Mouse (Mus musculus): Measurements from ENCODE around the gene Hprt. TPM values are rescaled to one million over a fixed set of nuclear protein-coding genes. Genes with fewer than 3 reads are reported as not detected.

Hprt gene
- polyA plus RNA-seq, 1 experiment from 2014 or later: 139 TPM

DNA sequence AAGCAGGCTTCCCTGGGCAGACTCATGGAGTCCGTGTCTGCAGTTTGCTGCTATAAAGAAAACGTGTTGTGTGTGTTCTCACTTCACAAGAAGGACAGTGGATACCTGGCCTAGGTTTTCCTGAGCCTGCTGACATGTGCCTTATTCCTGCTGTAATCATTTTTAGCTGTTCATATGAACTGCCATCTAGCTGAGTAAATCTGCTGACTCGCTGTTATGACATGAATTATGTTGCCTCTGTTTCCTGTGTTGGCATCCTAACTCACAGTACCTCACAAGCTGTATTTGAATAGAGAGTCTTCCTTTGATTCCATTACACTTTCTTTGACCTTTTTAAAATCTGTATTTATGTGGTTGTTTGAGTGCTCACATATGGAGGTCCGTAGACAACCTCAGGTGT lies 50.3 kb downstream of the Hprt start:
- DNase-seq (ENCODE audit: low spot score): no peak

DNA sequence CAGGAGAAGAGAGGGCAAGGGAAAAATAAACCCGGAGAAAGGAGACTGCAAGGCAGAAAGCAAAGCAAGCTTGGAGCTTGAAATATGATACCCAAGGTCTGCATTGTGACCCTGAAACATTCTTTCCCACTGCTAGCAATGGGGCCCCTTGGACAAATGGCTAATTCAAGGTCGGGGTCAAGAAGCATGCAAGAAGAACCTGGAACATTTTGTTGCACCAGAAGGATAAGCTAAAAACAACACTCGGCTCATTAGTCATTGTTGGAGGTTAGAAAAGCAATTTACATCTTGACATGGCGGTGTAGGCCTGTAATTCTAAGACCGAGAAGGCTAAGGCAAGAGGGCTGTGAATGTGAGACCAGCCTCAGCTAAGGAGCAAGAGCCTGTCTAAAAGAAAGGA lies 51.7 kb downstream of the Hprt start:
- Histone ChIP-seq H3K4me3 (replicated peaks; ENCODE audit: low read length) (no peak overlapping the region), H3K9me3 (ENCODE audit: control insufficient read depth, low read length) (no peaks in the 10 kb centered on the region), H3K27me3 (ENCODE audit: control insufficient read depth, insufficient read depth, low read length) (no peaks in the 10 kb centered on the region), H3K4me2 (replicated peaks) (no peak overlapping the region), H3K36me3 (replicated peaks; ENCODE audit: control insufficient read depth, insufficient read depth) (no peaks in the 10 kb centered on the region), H3K27ac (no peak overlapping the region), H3K4me1 (replicated peaks; ENCODE audit: control insufficient read depth, insufficient read depth, low read length) (no peaks in the 10 kb centered on the region), H3K9ac (no peak overlapping the region)
- ATAC-seq (ENCODE audit: low FRiP score): no peak
- no peak for DNase-seq (ENCODE audit: low spot score)
- 51% methylated on average over 5 of the region's 5 CpGs for WGBS

More for the DNA sequence above, 50.3 kb downstream of the Hprt start:
- no peak for ATAC-seq (ENCODE audit: low FRiP score)
- Histone ChIP-seq H3K9ac (no peak overlapping the region), H3K4me1 (replicated peaks; ENCODE audit: control insufficient read depth, insufficient read depth, low read length) (no peaks in the 10 kb centered on the region), H3K27ac (no peak overlapping the region), H3K27me3 (ENCODE audit: control insufficient read depth, insufficient read depth, low read length) (no peaks in the 10 kb centered on the region), H3K9me3 (ENCODE audit: control insufficient read depth, low read length) (no peaks in the 10 kb centered on the region), H3K36me3 (replicated peaks; ENCODE audit: control insufficient read depth, insufficient read depth) (no peaks in the 10 kb centered on the region), H3K4me3 (replicated peaks; ENCODE audit: low read length) (no peak overlapping the region), H3K4me2 (replicated peaks) (no peak overlapping the region)
- 89% methylated on average over 4 of the region's 4 CpGs for WGBS

DNA sequence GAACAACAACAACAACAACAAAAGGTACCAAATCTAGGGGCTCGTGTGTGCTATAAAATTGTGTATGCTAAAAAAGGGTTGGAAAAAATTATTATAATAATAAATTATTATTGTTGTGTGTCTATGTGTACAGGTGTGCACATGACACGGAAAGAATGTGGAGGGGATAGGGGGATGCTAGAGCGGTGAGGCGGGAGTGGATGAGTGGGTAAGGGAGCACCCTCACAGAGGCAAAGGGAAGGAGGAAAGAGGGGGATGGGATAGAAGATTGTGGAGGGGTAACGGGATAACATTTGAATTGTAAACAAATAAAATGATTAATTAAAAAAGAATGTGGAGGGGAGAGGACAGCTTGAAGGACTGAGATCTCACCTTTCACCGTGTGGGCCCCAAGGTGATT lies 52.2 kb downstream of the Hprt start:
- DNase-seq (ENCODE audit: low spot score) (no peak), ATAC-seq (ENCODE audit: low FRiP score) (no peak)
- H3K4me2 ChIP-seq (replicated peaks): no peak overlapping the region
- no peak overlapping the region for H3K27ac ChIP-seq
- H3K9me3 ChIP-seq (ENCODE audit: control insufficient read depth, low read length): no peaks in the 10 kb centered on the region
- no peak overlapping the region for H3K4me3 ChIP-seq (replicated peaks; ENCODE audit: low read length)
- H3K9ac ChIP-seq: no peak overlapping the region
- 90% methylated on average over 6 of the region's 6 CpGs for WGBS
- no peaks in the 10 kb centered on the region for H3K27me3 ChIP-seq (ENCODE audit: control insufficient read depth, insufficient read depth, low read length)
- H3K4me1 ChIP-seq (replicated peaks; ENCODE audit: control insufficient read depth, insufficient read depth, low read length): no peaks in the 10 kb centered on the region
- no peaks in the 10 kb centered on the region for H3K36me3 ChIP-seq (replicated peaks; ENCODE audit: control insufficient read depth, insufficient read depth)

DNA sequence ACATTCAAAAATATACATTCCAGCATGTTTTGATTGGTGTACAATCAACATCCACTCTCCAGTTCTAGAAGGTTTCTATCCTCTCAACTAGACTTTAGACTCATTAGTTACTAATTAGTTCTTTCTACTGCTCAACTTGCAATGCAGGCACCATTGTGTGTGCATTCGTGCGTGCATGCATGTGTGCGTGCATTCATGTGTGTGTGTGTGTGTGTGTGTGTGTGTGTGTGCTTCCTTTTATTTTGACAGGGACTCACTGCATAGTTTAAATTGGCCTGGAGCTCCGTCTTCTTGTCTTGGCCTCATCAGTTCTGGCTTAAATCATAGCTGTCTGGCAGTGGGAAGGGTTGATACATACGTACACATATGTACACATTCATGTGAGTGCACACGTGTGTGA lies 53.1 kb downstream of the Hprt start:
- ATAC-seq (ENCODE audit: low FRiP score) (no peak), DNase-seq (ENCODE audit: low spot score) (no peak)
- no peak overlapping the region for H3K27ac ChIP-seq
- no peaks in the 10 kb centered on the region for H3K9me3 ChIP-seq (ENCODE audit: control insufficient read depth, low read length)
- H3K4me1 ChIP-seq (replicated peaks; ENCODE audit: control insufficient read depth, insufficient read depth, low read length): no peaks in the 10 kb centered on the region
- 82% methylated on average over 6 of the region's 6 CpGs for WGBS
- no peak overlapping the region for H3K9ac ChIP-seq
- H3K4me3 ChIP-seq (replicated peaks; ENCODE audit: low read length): no peak overlapping the region
- no peaks in the 10 kb centered on the region for H3K36me3 ChIP-seq (replicated peaks; ENCODE audit: control insufficient read depth, insufficient read depth)
- no peak overlapping the region for H3K4me2 ChIP-seq (replicated peaks)
- no peaks in the 10 kb centered on the region for H3K27me3 ChIP-seq (ENCODE audit: control insufficient read depth, insufficient read depth, low read length)

- Histone ChIP-seq H3K9me3 (ENCODE audit: control insufficient read depth, low read length) (no peaks in the 10 kb centered on the region), H3K4me3 (replicated peaks; ENCODE audit: low read length) (no peak overlapping the region), H3K27ac (no peak overlapping the region), H3K36me3 (replicated peaks; ENCODE audit: control insufficient read depth, insufficient read depth) (no peaks in the 10 kb centered on the region), H3K9ac (no peak overlapping the region), H3K4me1 (replicated peaks; ENCODE audit: control insufficient read depth, insufficient read depth, low read length) (no peaks in the 10 kb centered on the region), H3K4me2 (replicated peaks) (no peak overlapping the region), H3K27me3 (ENCODE audit: control insufficient read depth, insufficient read depth, low read length) (no peaks in the 10 kb centered on the region)
- 42% methylated on average over 10 of the region's 10 CpGs for WGBS
- no peak for ATAC-seq (ENCODE audit: low FRiP score)
- no peak for DNase-seq (ENCODE audit: low spot score)
Observed at GRCm38 (mm10) chrX:53045187-53045903, 57.4 kb downstream of the Hprt start.

DNA sequence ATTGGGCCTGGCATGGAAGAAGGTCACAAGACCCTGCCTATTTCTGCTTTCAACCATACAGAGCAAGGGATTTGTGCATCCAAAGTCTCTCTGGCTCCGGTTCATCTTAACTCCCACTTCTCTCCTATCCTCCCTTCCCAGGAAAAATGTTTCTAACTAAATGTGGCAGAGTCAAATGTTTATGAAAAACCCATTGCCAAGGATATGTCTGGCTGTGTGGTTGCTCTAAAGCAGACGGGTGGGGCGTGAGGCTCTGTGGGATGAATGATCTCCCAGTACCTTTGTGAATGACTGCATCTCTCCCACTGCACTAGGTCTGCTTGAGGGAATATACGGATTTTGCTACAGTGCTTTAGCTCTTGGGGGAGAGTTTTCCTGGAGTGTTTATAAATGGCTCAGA lies 58.1 kb downstream of the Hprt start:
- no peak overlapping the region for H3K27ac ChIP-seq
- no peak overlapping the region for H3K4me2 ChIP-seq (replicated peaks)
- no peaks in the 10 kb centered on the region for H3K27me3 ChIP-seq (ENCODE audit: control insufficient read depth, insufficient read depth, low read length)
- H3K9me3 ChIP-seq (ENCODE audit: control insufficient read depth, low read length): no peaks in the 10 kb centered on the region
- ATAC-seq (ENCODE audit: low FRiP score): no peak
- no peak for DNase-seq (ENCODE audit: low spot score)
- WGBS: 81% methylated on average over 4 of the region's 4 CpGs
- no peak overlapping the region for H3K4me3 ChIP-seq (replicated peaks; ENCODE audit: low read length)
- H3K36me3 ChIP-seq (replicated peaks; ENCODE audit: control insufficient read depth, insufficient read depth): no peaks in the 10 kb centered on the region
- H3K9ac ChIP-seq: no peak overlapping the region
- no peaks in the 10 kb centered on the region for H3K4me1 ChIP-seq (replicated peaks; ENCODE audit: control insufficient read depth, insufficient read depth, low read length)

DNA sequence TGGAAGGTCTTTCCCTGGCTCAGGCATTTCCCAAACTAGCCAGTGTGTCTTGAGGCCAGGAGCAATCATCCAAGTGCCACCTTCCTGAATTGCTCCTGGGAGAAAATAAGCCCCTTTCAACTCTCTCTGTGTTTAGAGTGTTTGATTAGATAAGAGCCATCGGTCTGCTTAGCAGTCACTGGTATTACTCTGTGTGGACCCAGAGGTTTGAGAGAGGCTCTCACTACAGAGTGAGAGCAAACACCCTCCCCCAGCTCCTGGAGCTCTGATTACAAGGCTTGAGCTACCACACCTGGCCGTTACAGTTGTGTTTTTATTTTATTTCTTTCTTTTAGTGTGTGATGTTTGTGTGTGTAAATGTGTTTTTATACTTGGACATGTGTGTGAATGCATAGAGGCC lies 59.0 kb downstream of the Hprt start:
- Histone ChIP-seq H3K4me3 (replicated peaks; ENCODE audit: low read length) (no peak overlapping the region), H3K27ac (no peak overlapping the region), H3K27me3 (ENCODE audit: control insufficient read depth, insufficient read depth, low read length) (no peaks in the 10 kb centered on the region), H3K9me3 (ENCODE audit: control insufficient read depth, low read length) (no peaks in the 10 kb centered on the region), H3K4me1 (replicated peaks; ENCODE audit: control insufficient read depth, insufficient read depth, low read length) (no peaks in the 10 kb centered on the region), H3K9ac (no peak overlapping the region), H3K36me3 (replicated peaks; ENCODE audit: control insufficient read depth, insufficient read depth) (no peaks in the 10 kb centered on the region), H3K4me2 (replicated peaks) (no peak overlapping the region)
- 77% methylated on average over 2 of the region's 2 CpGs for WGBS
- ATAC-seq (ENCODE audit: low FRiP score) (no peak), DNase-seq (ENCODE audit: low spot score) (no peak)

- Histone ChIP-seq H3K4me2 (replicated peaks) (no peak overlapping the region), H3K4me3 (replicated peaks; ENCODE audit: low read length) (no peak overlapping the region), H3K27ac (no peak overlapping the region), H3K36me3 (replicated peaks; ENCODE audit: control insufficient read depth, insufficient read depth) (no peaks in the 10 kb centered on the region), H3K9me3 (ENCODE audit: control insufficient read depth, low read length) (no peaks in the 10 kb centered on the region), H3K27me3 (ENCODE audit: control insufficient read depth, insufficient read depth, low read length) (peaks cover 5% of the 10 kb centered on the region; the same call in 1 of the 2 replicates), H3K4me1 (replicated peaks; ENCODE audit: control insufficient read depth, insufficient read depth, low read length) (no peaks in the 10 kb centered on the region), H3K9ac (no peak overlapping the region)
- whole genome bisulfite sequencing: 33% methylated on average over 4 of the region's 4 CpGs
- DNase-seq (ENCODE audit: low spot score): no peak
- ATAC-seq (ENCODE audit: low FRiP score): no peak
Observed at GRCm38 (mm10) chrX:53049196-53049595, 61.3 kb downstream of the Hprt start.

DNA sequence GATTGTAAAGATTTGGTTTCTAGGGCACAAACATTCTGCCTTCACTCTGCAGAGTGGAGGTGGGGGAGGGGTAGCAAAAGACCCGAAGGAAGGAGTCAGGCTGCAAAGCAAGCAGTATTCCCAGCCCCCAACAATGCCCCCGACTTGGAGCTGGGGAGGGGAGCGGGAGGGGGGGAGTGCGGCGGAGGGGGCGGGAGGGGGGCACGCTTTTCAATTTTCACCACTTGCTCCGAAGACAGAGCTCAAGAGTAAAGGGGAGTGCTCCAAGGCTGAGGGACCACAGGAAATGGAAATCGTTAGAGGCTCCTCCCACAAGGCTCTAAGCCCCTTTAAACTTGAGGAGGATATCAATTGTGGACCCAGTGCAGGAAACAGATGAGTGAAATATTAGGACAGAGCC lies 62.4 kb downstream of the Hprt start:
- H3K36me3 ChIP-seq (replicated peaks; ENCODE audit: control insufficient read depth, insufficient read depth): no peaks in the 10 kb centered on the region
- H3K27ac ChIP-seq: no peak overlapping the region
- 9% methylated on average over 8 of the region's 9 CpGs for WGBS
- H3K9ac ChIP-seq: no peak overlapping the region
- no peaks in the 10 kb centered on the region for H3K9me3 ChIP-seq (ENCODE audit: control insufficient read depth, low read length)
- ATAC-seq (ENCODE audit: low FRiP score) (peak; percentile 27; the same call in 1 of the 2 replicates), DNase-seq (ENCODE audit: low spot score) (no peak)
- H3K27me3 ChIP-seq (ENCODE audit: control insufficient read depth, insufficient read depth, low read length): peaks cover 6% of the 10 kb centered on the region; the same call in 1 of the 2 replicates
- H3K4me2 ChIP-seq (replicated peaks): peak overlapping the region; percentile 34
- no peaks in the 10 kb centered on the region for H3K4me1 ChIP-seq (replicated peaks; ENCODE audit: control insufficient read depth, insufficient read depth, low read length)
- peak overlapping the region; percentile 8; the same call in 1 of the 2 replicates for H3K4me3 ChIP-seq (replicated peaks; ENCODE audit: low read length)

Data from hindbrain, embryonic 14.5 days (tissue).